Mouse (Mus musculus): ENCODE data around the gene Mrpl18.
"Not testable (repeated sequence)": the region's sequence is repeated elsewhere in the genome, so short reads cannot be mapped to it uniquely, and the experiment has no call there.

Gene Mrpl18

GRCm38 (mm10) chr17:12909361-12910280 lies 6.5 kb downstream of the Mrpl18 start, which contains the start of gene Pnldc1:
Gene Pnldc1, minus strand, starts transcription at chr17:12910230.
- DNase-seq = no peak

GRCm38 (mm10) chr17:12906436-12906835 lies 9.7 kb downstream of the Mrpl18 start:
- DNase-seq = no peak

GRCm38 (mm10) chr17:12905810-12906209 lies 10.3 kb downstream of the Mrpl18 start:
- DNase-seq = no peak

- DNase-seq = no peak
Measured at GRCm38 (mm10) chr17:12904349-12904748, 11.8 kb downstream of the Mrpl18 start.

GRCm38 (mm10) chr17:12903372-12904333 lies 12.5 kb downstream of the Mrpl18 start:
- no peak for DNase-seq

- DNase-seq = no peak
Measured at GRCm38 (mm10) chr17:12902291-12902690, 13.9 kb downstream of the Mrpl18 start.

- DNase-seq = not testable (repeated sequence)
Measured at GRCm38 (mm10) chr17:12898607-12899006, 17.5 kb downstream of the Mrpl18 start.

GRCm38 (mm10) chr17:12897674-12898073 lies 18.5 kb downstream of the Mrpl18 start:
- DNase-seq = no peak

- no peak for DNase-seq
Measured at GRCm38 (mm10) chr17:12892033-12892432, 24.1 kb downstream of the Mrpl18 start.

GRCm38 (mm10) chr17:12891054-12891453 lies 25.1 kb downstream of the Mrpl18 start:
- DNase-seq = no peak

GRCm38 (mm10) chr17:12887021-12887775 lies 28.9 kb downstream of the Mrpl18 start:
- DNase-seq = no peak

- DNase-seq = peak in 1 of 2 experiments; percentile 21
Measured at GRCm38 (mm10) chr17:12886620-12887019, 29.5 kb downstream of the Mrpl18 start.

- no peak for DNase-seq
Measured at GRCm38 (mm10) chr17:12881216-12881615, 34.9 kb downstream of the Mrpl18 start.

GRCm38 (mm10) chr17:12880178-12880577 lies 36.0 kb downstream of the Mrpl18 start:
- peak; percentile 82 to 84 for DNase-seq

- no peak for DNase-seq
Measured at GRCm38 (mm10) chr17:12875734-12876133, 40.4 kb downstream of the Mrpl18 start, which contains the start of gene Mrgprh. Gene Mrgprh, plus strand, starts transcription at chr17:12876034.

GRCm38 (mm10) chr17:12872275-12873028 lies 43.7 kb downstream of the Mrpl18 start:
- no peak for DNase-seq

GRCm38 (mm10) chr17:12868640-12869039 lies 47.5 kb downstream of the Mrpl18 start:
- no peak for DNase-seq

GRCm38 (mm10) chr17:12868043-12868442 lies 48.1 kb downstream of the Mrpl18 start, which contains the start of gene Mas1:
Gene Mas1, minus strand, starts transcription at chr17:12868143.
- no peak for DNase-seq

GRCm38 (mm10) chr17:12866853-12867252 lies 49.3 kb downstream of the Mrpl18 start:
- no peak for DNase-seq

- DNase-seq = no peak
Measured at GRCm38 (mm10) chr17:12865407-12865806, 50.7 kb downstream of the Mrpl18 start.

GRCm38 (mm10) chr17:12864111-12864510 lies 52.0 kb downstream of the Mrpl18 start:
- no peak for DNase-seq
